ENCODE assay signal across 10 mouse cellular contexts in the genomic region with DNA sequence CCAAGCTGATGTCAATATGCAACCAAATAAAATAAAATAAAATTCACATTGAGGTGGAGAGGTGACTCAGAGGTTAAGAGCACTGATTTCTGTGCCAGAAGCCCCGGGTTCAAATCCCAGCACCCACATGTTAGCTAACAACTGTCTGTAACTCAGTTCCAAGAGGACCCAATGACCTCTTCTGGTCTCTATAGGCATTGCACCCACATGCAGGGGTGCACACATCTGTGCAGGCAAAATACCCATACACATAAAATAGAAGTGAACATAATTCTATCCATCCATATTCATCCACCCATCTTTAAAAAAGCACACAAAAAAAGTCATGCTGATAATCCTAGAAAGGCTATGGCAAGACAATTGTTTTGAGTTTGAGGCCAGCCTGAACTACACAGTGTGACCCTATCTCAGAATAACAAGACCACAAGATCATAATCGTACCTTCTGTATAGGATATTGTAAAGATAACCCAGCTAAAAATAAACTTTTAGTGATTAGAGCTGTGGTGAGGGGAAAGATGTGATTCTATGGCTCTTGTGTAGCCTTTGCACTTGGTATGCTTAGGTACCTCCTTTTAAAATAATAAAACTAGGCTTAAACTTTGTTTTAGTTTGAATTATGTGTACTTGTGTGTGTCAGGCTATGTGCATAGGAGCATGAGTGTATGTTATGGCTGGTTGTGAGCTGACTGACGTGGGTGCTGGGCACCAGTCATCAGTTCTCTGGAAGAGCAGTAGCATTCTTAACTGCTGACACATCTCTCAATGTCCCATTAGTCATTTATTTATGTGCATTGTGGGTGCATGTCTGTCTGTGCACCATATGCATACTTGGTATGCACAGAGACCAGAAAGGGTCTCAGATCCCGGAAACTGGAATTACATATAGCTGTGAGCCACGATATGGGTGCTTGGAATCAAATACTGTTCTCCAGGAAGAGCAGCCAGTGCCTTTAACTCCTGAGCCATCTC. TPM values are rescaled to one million over a fixed set of nuclear protein-coding genes. Genes with fewer than 3 reads are reported as not detected.
DNase-seq lines count a peak whose midpoint lies in the region; ATAC-seq lines count a peak whose summit lies in the region.
"Had no signal": no experiment of that assay in that cellular context is flagged by ENCODE, and none has a peak within 500 bp of the region (broad histone marks: within the 10 kb centered on the region; RNA-seq: fewer than 3 reads in every experiment).

No protein-coding gene starts in this region.

- H3K4me1 ChIP-seq in heart, embryonic 11.5 days (ENCODE audit: control insufficient read depth, insufficient read depth, low read length): peaks cover 11% of the 10 kb centered on the region
- peaks cover 6% of the 10 kb centered on the region for H3K4me1 ChIP-seq in embryonic facial prominence, embryonic 14.5 days (ENCODE audit: control insufficient read depth, insufficient read depth, low read length)
- H3K4me1 ChIP-seq in liver, embryonic 13.5 days (replicated peaks): peaks cover 41% of the 10 kb centered on the region

- 67% methylated on average over 5 of the region's 5 CpGs for WGBS in heart, embryonic 11.5 days (ENCODE audit: insufficient replicate concordance)
- WGBS in embryonic facial prominence, embryonic 14.5 days: 75% methylated on average over 5 of the region's 5 CpGs
- WGBS in liver, embryonic 13.5 days (ENCODE audit: insufficient replicate concordance): 58% methylated on average over 5 of the region's 5 CpGs

- H3K9me3 ChIP-seq in heart, embryonic 11.5 days (replicated peaks; ENCODE audit: control insufficient read depth, low read length): no peaks in the 10 kb centered on the region
- no peaks in the 10 kb centered on the region for H3K9me3 ChIP-seq in embryonic facial prominence, embryonic 14.5 days (ENCODE audit: control insufficient read depth, low read length)
- H3K9me3 ChIP-seq in liver, embryonic 13.5 days (replicated peaks): no peaks in the 10 kb centered on the region
- H3K9me3 ChIP-seq: G1E had no signal

- ATAC-seq in heart, embryonic 11.5 days (replicated peaks; ENCODE audit: insufficient number of reproducible peaks, low FRiP score, low TSS enrichment): no peak
- ATAC-seq in embryonic facial prominence, embryonic 14.5 days (ENCODE audit: low read depth): no peak
- ATAC-seq in liver, embryonic 13.5 days (ENCODE audit: low read depth): no peak
- ATAC-seq in megakaryocyte-erythroid progenitor cell, adult 5-6 weeks (replicated peaks; ENCODE audit: low FRiP score, low TSS enrichment, poor library complexity, severe bottlenecking): no peak

- peak overlapping the region; percentile 43; the same call in 1 of the 2 replicates for H3K9ac ChIP-seq in heart, embryonic 11.5 days (ENCODE audit: low read depth, low read length)
- H3K9ac ChIP-seq in embryonic facial prominence, embryonic 14.5 days (ENCODE audit: low read depth, low read length): peak overlapping the region; percentile 45; the same call in 1 of the 2 replicates
- peak overlapping the region; percentile 59 for H3K9ac ChIP-seq in liver, embryonic 13.5 days

- H3K27ac ChIP-seq in heart, embryonic 11.5 days (ENCODE audit: low read depth, low read length): no peak overlapping the region; the same call in 1 of the 2 replicates
- H3K27ac ChIP-seq in embryonic facial prominence, embryonic 14.5 days (replicated peaks; ENCODE audit: low read depth, low read length): no peak overlapping the region
- no peak overlapping the region for H3K27ac ChIP-seq in liver, embryonic 13.5 days

- H3K4me3 ChIP-seq in heart, embryonic 11.5 days (ENCODE audit: low read depth, low read length): no peak overlapping the region; the same call in 1 of the 2 replicates
- no peak overlapping the region for H3K4me3 ChIP-seq in embryonic facial prominence, embryonic 14.5 days (ENCODE audit: low read depth, low read length)
- peak overlapping the region; percentile 48; the same call in 1 of the 2 replicates for H3K4me3 ChIP-seq in liver, embryonic 13.5 days (replicated peaks)

- intact Hi-C loops in heart, postnatal 25 days (cut with DNase I): no loop called here
- intact Hi-C loops in left cerebral cortex, postnatal 36 days (cut with DNase I): no loop called here

- DNase-seq in heart, postnatal 25 days (ENCODE audit: low spot score): no peak
- peak; percentile 43 for DNase-seq in 416B (ENCODE audit: low read depth)
- DNase-seq in embryonic facial prominence, embryonic 14.5 days (ENCODE audit: low spot score): no peak
- no peak for DNase-seq in liver, embryonic 13.5 days
- DNase-seq in left cerebral cortex, postnatal 36 days (ENCODE audit: low spot score in 2 of 2): no peak
- no peak for DNase-seq in gastrocnemius, postnatal 10 days

- no peaks in the 10 kb centered on the region for H3K27me3 ChIP-seq in heart, embryonic 11.5 days (ENCODE audit: control insufficient read depth, insufficient read depth, low read length)
- H3K27me3 ChIP-seq in embryonic facial prominence, embryonic 14.5 days (replicated peaks; ENCODE audit: control insufficient read depth, insufficient read depth, low read length): no peaks in the 10 kb centered on the region
- H3K27me3 ChIP-seq in liver, embryonic 13.5 days: no peaks in the 10 kb centered on the region

- peak overlapping the region; percentile 66 for H3K4me2 ChIP-seq in heart, embryonic 11.5 days
- peak overlapping the region; percentile 66 for H3K4me2 ChIP-seq in embryonic facial prominence, embryonic 14.5 days (ENCODE audit: low read depth, low read length)
- H3K4me2 ChIP-seq in liver, embryonic 13.5 days: peak overlapping the region; percentile 74

- no peaks in the 10 kb centered on the region for H3K36me3 ChIP-seq in heart, embryonic 11.5 days (ENCODE audit: control insufficient read depth, insufficient read depth, low read length)
- peaks cover 8% of the 10 kb centered on the region; the same call in 1 of the 2 replicates for H3K36me3 ChIP-seq in embryonic facial prominence, embryonic 14.5 days (ENCODE audit: control insufficient read depth, insufficient read depth, low read length)
- H3K36me3 ChIP-seq in liver, embryonic 13.5 days: peaks cover 3% of the 10 kb centered on the region; the same call in 1 of the 2 replicates

RNA-seq across cellular contexts. Expression of a gene that starts 3.1 kb away (rescaled TPM):
- polyA plus RNA-seq in heart, embryonic 11.5 days (2014; fragmentation: Nextera tagmentation; extraction: Ambion mirVana): 82.4 and 89.2 TPM in 2 replicates
- total RNA-seq in heart, postnatal 25 days (2021): 10 to 100 TPM; 36.8 to 38.4 TPM
- 85.9 and 93.8 TPM in 2 replicates for polyA plus RNA-seq in embryonic facial prominence, embryonic 14.5 days (2014; fragmentation: Nextera tagmentation; extraction: Ambion mirVana)
- 69.3 and 82.9 TPM in 2 replicates for polyA plus RNA-seq in liver, embryonic 13.5 days (2015; fragmentation: Nextera tagmentation; extraction: Ambion mirVana)
- total RNA-seq in left cerebral cortex, postnatal 36 days (2021): 10 to 100 TPM; 42.4 to 46.8 TPM
- total RNA-seq in megakaryocyte-erythroid progenitor cell, adult 5-6 weeks (2014; fragmentation: Nextera tagmentation): 99.7 and 111 TPM in 2 replicates
- 132 and 143 TPM in 2 replicates for total RNA-seq in megakaryocyte-erythroid progenitor cell, adult 5-6 weeks (2017)
- 10 to 100 TPM; 54.2 to 59.1 TPM for total RNA-seq in gastrocnemius, postnatal 10 days (2021)

RNA-seq across cellular contexts. Expression of a gene that starts 38.8 kb away (rescaled TPM):
- not detected in 2 replicates for polyA plus RNA-seq in heart, embryonic 11.5 days (2014; fragmentation: Nextera tagmentation; extraction: Ambion mirVana)
- not detected for total RNA-seq in heart, postnatal 25 days (2021)
- 0.58 and 1.1 TPM in 2 replicates for polyA plus RNA-seq in embryonic facial prominence, embryonic 14.5 days (2014; fragmentation: Nextera tagmentation; extraction: Ambion mirVana)
- not detected in 2 replicates for polyA plus RNA-seq in liver, embryonic 13.5 days (2015; fragmentation: Nextera tagmentation; extraction: Ambion mirVana)
- total RNA-seq in left cerebral cortex, postnatal 36 days (2021): 10 to 100 TPM; 40.6 to 49.0 TPM
- not detected in 2 replicates for total RNA-seq in megakaryocyte-erythroid progenitor cell, adult 5-6 weeks (2014; fragmentation: Nextera tagmentation)
- total RNA-seq in megakaryocyte-erythroid progenitor cell, adult 5-6 weeks (2017): not detected in 2 replicates
- total RNA-seq in gastrocnemius, postnatal 10 days (2021): under 1 TPM in 1 of 2 experiments, not detected in 1; 0.16 TPM
- polyA plus RNA-seq: G1E; gonadal fat pad, adult 2 months had no signal

Comparison
In these comparisons a context has a peak if more than half of its experiments do, and no peak if none do; other contexts are left out.
1. RNA of a gene that starts 38.8 kb away (total RNA-seq): 40.6 to 49.0 TPM in left cerebral cortex, postnatal 36 days; 0.16 TPM in gastrocnemius, postnatal 10 days, not detected in heart, postnatal 25 days and not detected in megakaryocyte-erythroid progenitor cell, adult 5-6 weeks; every median in the first group is over 10 times any median in the second.
2. Peak in every context shown above with its lines, with median percentiles within 50 percentile points of each other: H3K4me2 ChIP-seq and H3K9ac ChIP-seq.